Mouse (Mus musculus) gastrocnemius, postnatal 36 days (tissue): ENCODE measurements around the gene Vmn2r104. TPM values are rescaled to one million over a fixed set of nuclear protein-coding genes. Genes with fewer than 3 reads are reported as not detected.

Experiments
- DNase-seq, 2 experiments: peaks; one replicate each; pipeline ENCODE4 v3.0.0; 2022
- intact Hi-C: fragments of 180-260 bp; cut with DNase I; formaldehyde crosslinking; loops from one replicate; pipeline ENCODE4 v1.15.1; 2025
- long read RNA-seq, 2 experiments: library from polyadenylated mRNA; stranded (forward); transcript quantifications; one replicate each; pipeline ENCODE4 v2.0.0; 2021
- total RNA-seq, 2 experiments: library from RNA; stranded (reverse); gene quantifications; 2 replicates each; pipeline ENCODE4 v1.2.3; 2021

Vmn2r104 gene
- total RNA-seq = not detected
- long read RNA-seq, experiment 1 = 0 reads
- long read RNA-seq, experiment 2 = 0 reads

DNA sequence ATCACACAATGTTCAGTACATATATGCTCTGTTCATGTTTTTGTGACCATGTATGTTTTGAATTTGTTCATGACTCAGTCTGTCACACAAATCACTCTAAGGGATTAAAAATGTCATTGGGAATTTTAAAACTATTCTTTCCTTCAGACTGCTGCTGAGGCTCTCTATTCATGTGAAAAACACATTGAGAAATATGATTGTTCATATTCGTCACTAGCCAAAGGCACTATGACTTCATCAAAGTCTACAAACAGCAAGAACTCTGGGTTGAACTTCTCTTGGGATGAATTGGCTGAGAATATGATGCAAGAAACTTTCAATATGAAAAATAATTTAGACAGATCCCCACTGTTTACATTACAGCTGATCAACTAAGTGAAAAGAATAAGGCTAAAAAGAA is at the start of gene Vmn2r104:
TSS of gene Vmn2r104 (minus strand) at position 101 of the 400 bp plus-strand sequence.
- no peak for DNase-seq
- intact Hi-C loops = no loop called here

DNA sequence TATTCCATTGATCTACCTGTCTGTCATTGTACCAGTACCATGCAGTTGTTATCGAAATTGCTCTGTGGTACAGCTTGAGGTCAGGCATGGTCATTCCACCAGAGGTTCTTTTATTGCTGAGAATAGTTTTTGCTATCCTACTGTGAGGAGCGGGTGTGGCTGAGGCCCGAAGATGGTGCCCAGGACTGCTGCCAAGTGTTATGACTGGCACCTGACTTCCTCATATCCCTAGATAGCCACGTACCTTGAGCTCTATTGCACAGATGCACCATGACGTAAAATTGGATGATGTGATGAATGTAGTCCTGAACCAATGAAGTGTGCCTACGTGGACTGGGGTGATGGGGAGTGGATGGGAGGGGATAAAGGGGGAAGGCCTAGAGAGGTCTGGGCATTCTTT is 26.0 kb upstream of the Vmn2r104 start:
- intact Hi-C loops = no loop called here
- no peak for DNase-seq

DNA sequence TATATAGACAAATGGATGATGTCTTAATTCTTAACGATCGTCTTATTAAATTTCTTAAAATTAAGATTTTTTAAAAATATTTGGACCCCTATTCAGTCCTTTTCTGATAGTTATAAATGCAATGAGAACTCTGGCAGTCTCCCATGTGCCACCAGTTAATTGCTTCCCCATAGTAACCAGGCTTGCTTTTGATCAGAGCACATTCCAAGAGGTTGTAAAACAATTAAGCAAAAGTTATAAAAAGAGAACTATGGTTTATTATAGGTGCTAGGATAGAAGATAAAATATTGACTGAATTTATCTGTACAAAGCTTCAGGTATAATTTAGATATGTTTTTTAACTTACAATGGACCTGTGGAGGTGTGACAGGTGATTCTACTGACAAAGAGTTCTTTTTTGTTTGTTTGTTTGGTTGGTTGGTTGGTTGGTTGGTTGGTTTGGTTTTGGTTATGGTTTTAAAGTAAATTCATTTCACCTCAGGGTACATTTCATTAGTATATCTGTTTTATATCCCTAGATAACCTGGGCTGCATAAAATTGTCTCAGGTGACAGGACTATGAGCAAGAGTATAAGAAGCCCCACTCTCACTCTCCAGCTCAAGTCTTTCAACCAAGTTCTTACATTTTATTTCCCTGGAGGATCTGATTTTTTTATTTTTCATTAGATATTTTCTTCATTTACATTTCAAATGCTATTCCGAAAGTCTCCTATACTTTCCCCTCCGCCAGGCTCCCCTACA is 23.7 kb upstream of the Vmn2r104 start:
- intact Hi-C loops = no loop called here
- DNase-seq = no peak

Other genes with a start within 250 kb of the Vmn2r104 start
- gene Fpr-rs7, start 65.9 kb upstream of the Vmn2r104 start, total RNA-seq = not detected
- gene Fpr-rs6, start 134.8 kb upstream of the Vmn2r104 start, total RNA-seq = not detected
- gene Vmn2r105, start 186.7 kb upstream of the Vmn2r104 start, total RNA-seq = not detected
- gene Vmn2r106, start 237.2 kb upstream of the Vmn2r104 start, total RNA-seq = not detected